8 mouse cellular contexts compared by ENCODE assay signal in genomic region chr19:10949558-10949957, GRCm38 (mm10). TPM values are rescaled to one million over a fixed set of nuclear protein-coding genes. Genes with fewer than 3 reads are reported as not detected.
DNase-seq lines count a peak whose midpoint lies in the region; ATAC-seq and TF ChIP-seq lines count a peak whose summit lies in the region.

No protein-coding gene starts in this region.

- peak overlapping the region; percentile 48 for H3K9ac ChIP-seq in liver, embryonic 12.5 days
- peak overlapping the region; percentile 59 for H3K9ac ChIP-seq in stomach, embryonic 16.5 days (ENCODE audit: low read length)

- H3K4me2 ChIP-seq in liver, embryonic 12.5 days, result peak overlapping the region; percentile 88
- peak overlapping the region; percentile 98 for H3K4me2 ChIP-seq in stomach, embryonic 16.5 days (ENCODE audit: low read depth, low read length)

- H3K27ac ChIP-seq in spleen, adult 2 months (ENCODE audit: insufficient read depth, low read length), result 0 out of 2 replicates have a peak overlapping the region, but pooled peaks have one; percentile 21
- peak overlapping the region; percentile 72 for H3K27ac ChIP-seq in liver, embryonic 12.5 days
- peak overlapping the region; percentile 12; the same call in 1 of the 2 replicates for H3K27ac ChIP-seq in stomach, embryonic 16.5 days (ENCODE audit: low read length)

- 23% methylated on average over 9 of the region's 9 CpGs for WGBS in spleen, adult 2 months
- 27% methylated on average over 9 of the region's 9 CpGs for WGBS in liver, embryonic 12.5 days (ENCODE audit: insufficient replicate concordance)
- 21% methylated on average over 9 of the region's 9 CpGs for WGBS in stomach, embryonic 16.5 days

- H3K27me3 ChIP-seq in erythroblast, embryonic 14.5 days (ENCODE audit: control insufficient read depth), result peaks cover 11% of the 10 kb centered on the region
- no peaks in the 10 kb centered on the region for H3K27me3 ChIP-seq in spleen, adult 2 months (ENCODE audit: control insufficient read depth, insufficient read depth, low read length)
- peaks cover 12% of the 10 kb centered on the region for H3K27me3 ChIP-seq in liver, embryonic 12.5 days (replicated peaks)
- no peaks in the 10 kb centered on the region for H3K27me3 ChIP-seq in stomach, embryonic 16.5 days (ENCODE audit: control insufficient read depth, insufficient read depth, low read length)

- H3K4me3 ChIP-seq in erythroblast, embryonic 14.5 days (replicated peaks), result peak overlapping the region; percentile 84
- peak overlapping the region; percentile 45 for H3K4me3 ChIP-seq in spleen, adult 2 months (ENCODE audit: extremely low read depth, insufficient read depth, insufficient read length)
- peak overlapping the region; percentile 76 for H3K4me3 ChIP-seq in liver, embryonic 12.5 days
- H3K4me3 ChIP-seq in stomach, embryonic 16.5 days (replicated peaks; ENCODE audit: low read length), result peak overlapping the region; percentile 76

- no peaks in the 10 kb centered on the region for H3K9me3 ChIP-seq in erythroblast, embryonic 14.5 days (ENCODE audit: control insufficient read depth, low read length)
- no peaks in the 10 kb centered on the region for H3K9me3 ChIP-seq in liver, embryonic 12.5 days (replicated peaks)
- H3K9me3 ChIP-seq in stomach, embryonic 16.5 days (replicated peaks; ENCODE audit: control insufficient read depth, low read length), result no peaks in the 10 kb centered on the region

- TF ChIP-seq POLR2A in spleen, adult 2 months (IDR thresholded peaks at IDR 0.05; ENCODE audit: low read depth, low read length), result no peak

- no peak for TF ChIP-seq CTCF in spleen, adult 2 months (IDR thresholded peaks at IDR 0.05; ENCODE audit: extremely low read depth, insufficient read depth, insufficient read length, insufficient replicate concordance)

- no peak for ATAC-seq in erythroblast, adult 5-6 weeks (replicated peaks; ENCODE audit: low FRiP score, poor library complexity, severe bottlenecking)
- ATAC-seq in liver, embryonic 12.5 days, result 0 out of 2 replicates have a peak, but pooled peaks have one; percentile 6
- no peak for ATAC-seq in stomach, embryonic 16.5 days (ENCODE audit: insufficient read depth, low FRiP score)

- peaks cover 16% of the 10 kb centered on the region for H3K36me3 ChIP-seq in erythroblast, embryonic 14.5 days (ENCODE audit: control insufficient read depth)
- 0 out of 2 replicates have a peak, but pooled peaks cover under 1% of the 10 kb centered on the region for H3K36me3 ChIP-seq in spleen, adult 2 months (ENCODE audit: control insufficient read depth, insufficient read depth, low read length)
- H3K36me3 ChIP-seq in liver, embryonic 12.5 days, result peaks cover 22% of the 10 kb centered on the region
- peaks cover 5% of the 10 kb centered on the region for H3K36me3 ChIP-seq in stomach, embryonic 16.5 days (ENCODE audit: control insufficient read depth, insufficient read depth, low read length)

- peaks cover 37% of the 10 kb centered on the region for H3K4me1 ChIP-seq in erythroblast, embryonic 14.5 days (ENCODE audit: control insufficient read depth)
- H3K4me1 ChIP-seq in spleen, adult 2 months (ENCODE audit: control insufficient read depth, insufficient read depth, insufficient read length), result peaks cover 9% of the 10 kb centered on the region
- H3K4me1 ChIP-seq in liver, embryonic 12.5 days, result peaks cover 48% of the 10 kb centered on the region
- H3K4me1 ChIP-seq in stomach, embryonic 16.5 days (ENCODE audit: control insufficient read depth, insufficient read depth, low read length), result peaks cover 39% of the 10 kb centered on the region

- DNase-seq in spleen, adult 2 months (ENCODE audit: low read depth in 1 of 2, low spot score in 2 of 2), result peak in 1 of 2 experiments; percentile 9
- no peak for DNase-seq in spleen, postnatal 4 days (ENCODE audit: low spot score in 2 of 2)
- DNase-seq in thymus, postnatal 4 days, result no peak
- DNase-seq in B cell, adult 2 months, result no peak

RNA-seq across cellular contexts. Expression of gene Ccdc86, which starts 0.5 kb away (rescaled TPM):
- 1.2 and 1.4 TPM in 2 replicates for polyA plus RNA-seq in erythroblast, embryonic 14.5 days (2012)
- 3.1 and 9.6 TPM in 2 replicates for total RNA-seq in erythroblast, adult 5-6 weeks (2015; ENCODE audit: low replicate concordance)
- total RNA-seq in erythroblast, adult 5-6 weeks (2017; ENCODE audit: low replicate concordance), result 0.28 and 1.5 TPM in 2 replicates
- polyA plus RNA-seq in spleen, adult 2 months (2012; rRNA removed), result 4.3 and 5.8 TPM in 2 replicates
- polyA plus RNA-seq in liver, embryonic 12.5 days (2016; fragmentation: Nextera tagmentation; extraction: Ambion mirVana), result 31.9 and 32.9 TPM in 2 replicates
- polyA plus RNA-seq in stomach, embryonic 16.5 days (2015; fragmentation: Nextera tagmentation; extraction: Ambion mirVana), result 23.8 and 27.5 TPM in 2 replicates

RNA-seq across cellular contexts. Expression of gene Ptgdr2, which starts 12.6 kb away (rescaled TPM):
- not detected in 2 replicates for polyA plus RNA-seq in erythroblast, embryonic 14.5 days (2012)
- total RNA-seq in erythroblast, adult 5-6 weeks (2015; ENCODE audit: low replicate concordance), result not detected in 2 replicates
- not detected in 2 replicates for total RNA-seq in erythroblast, adult 5-6 weeks (2017; ENCODE audit: low replicate concordance)
- 0.54 and 0.82 TPM in 2 replicates for polyA plus RNA-seq in spleen, adult 2 months (2012; rRNA removed)
- polyA plus RNA-seq in liver, embryonic 12.5 days (2016; fragmentation: Nextera tagmentation; extraction: Ambion mirVana), result 0.05 and 0.06 TPM in 2 replicates
- not detected in 2 replicates for polyA plus RNA-seq in stomach, embryonic 16.5 days (2015; fragmentation: Nextera tagmentation; extraction: Ambion mirVana)

RNA-seq across cellular contexts. Expression of gene Ms4a10, which starts 24.9 kb away (rescaled TPM):
- not detected in 2 replicates for polyA plus RNA-seq in erythroblast, embryonic 14.5 days (2012)
- not detected in 2 replicates for total RNA-seq in erythroblast, adult 5-6 weeks (2015; ENCODE audit: low replicate concordance)
- total RNA-seq in erythroblast, adult 5-6 weeks (2017; ENCODE audit: low replicate concordance), result not detected in 2 replicates
- not detected in 2 replicates for polyA plus RNA-seq in spleen, adult 2 months (2012; rRNA removed)
- not detected in 2 replicates for polyA plus RNA-seq in liver, embryonic 12.5 days (2016; fragmentation: Nextera tagmentation; extraction: Ambion mirVana)
- 8.0 and 11.3 TPM in 2 replicates for polyA plus RNA-seq in stomach, embryonic 16.5 days (2015; fragmentation: Nextera tagmentation; extraction: Ambion mirVana)

RNA-seq across cellular contexts. Expression of gene Zp1, which starts 29.1 kb away (rescaled TPM):
- not detected in 2 replicates for polyA plus RNA-seq in erythroblast, embryonic 14.5 days (2012)
- not detected in 2 replicates for total RNA-seq in erythroblast, adult 5-6 weeks (2015; ENCODE audit: low replicate concordance)
- not detected in 2 replicates for total RNA-seq in erythroblast, adult 5-6 weeks (2017; ENCODE audit: low replicate concordance)
- polyA plus RNA-seq in spleen, adult 2 months (2012; rRNA removed), result 0.04 TPM in 2 replicates
- not detected in 2 replicates for polyA plus RNA-seq in liver, embryonic 12.5 days (2016; fragmentation: Nextera tagmentation; extraction: Ambion mirVana)
- polyA plus RNA-seq in stomach, embryonic 16.5 days (2015; fragmentation: Nextera tagmentation; extraction: Ambion mirVana), result not detected in 2 replicates

RNA-seq across cellular contexts. Expression of gene Ms4a15, which starts 43.5 kb away (rescaled TPM):
- polyA plus RNA-seq in erythroblast, embryonic 14.5 days (2012), result not detected in 2 replicates
- total RNA-seq in erythroblast, adult 5-6 weeks (2015; ENCODE audit: low replicate concordance), result not detected in 2 replicates
- 1.5 TPM in 1 of 2 replicates, not detected in the other for total RNA-seq in erythroblast, adult 5-6 weeks (2017; ENCODE audit: low replicate concordance)
- 0.06 and 0.35 TPM in 2 replicates for polyA plus RNA-seq in spleen, adult 2 months (2012; rRNA removed)
- polyA plus RNA-seq in liver, embryonic 12.5 days (2016; fragmentation: Nextera tagmentation; extraction: Ambion mirVana), result not detected in 2 replicates
- polyA plus RNA-seq in stomach, embryonic 16.5 days (2015; fragmentation: Nextera tagmentation; extraction: Ambion mirVana), result not detected in 2 replicates

Comparison
In these comparisons a context has a peak if more than half of its experiments do, and no peak if none do; other contexts are left out.
1. H3K27ac ChIP-seq: peak in every context shown above with its lines; median percentile 72 in liver, embryonic 12.5 days; 21 in spleen, adult 2 months; 12 in stomach, embryonic 16.5 days.